In the genomic region with DNA sequence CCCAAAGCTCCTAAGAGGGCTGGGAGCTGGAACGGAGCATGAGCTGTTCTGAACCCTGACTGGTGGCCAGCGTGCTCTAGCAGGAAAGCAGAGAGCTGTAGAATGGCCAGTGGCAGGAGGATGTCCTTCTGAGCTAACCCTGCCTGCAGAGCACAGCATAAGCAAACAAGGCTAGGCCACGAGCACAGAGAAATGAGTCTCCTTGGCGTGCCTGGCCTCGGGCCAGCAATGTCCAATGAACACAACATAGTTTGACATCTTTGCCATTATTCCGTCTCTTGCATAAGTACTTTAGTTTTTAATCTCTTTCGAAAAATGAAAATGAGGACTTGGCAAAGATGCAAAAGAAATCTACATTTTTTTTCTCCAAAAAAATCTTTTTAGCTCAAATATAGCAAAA, we compare ENCODE assay signal across 26 mouse cellular contexts.
DNase-seq lines count a peak whose midpoint lies in the region; ATAC-seq and TF ChIP-seq lines count a peak whose summit lies in the region.
"Had no signal": no experiment of that assay in that cellular context is flagged by ENCODE, and none has a peak within 500 bp of the region (broad histone marks: within the 10 kb centered on the region; RNA-seq: fewer than 3 reads in every experiment).

No protein-coding gene starts in this region.

- 47% methylated on average over 7 of the region's 7 CpGs for WGBS in lung, embryonic 14.5 days
- 36% methylated on average over 7 of the region's 7 CpGs for WGBS in lung, postnatal 0 days

- no peak overlapping the region for H3K9ac ChIP-seq in lung, embryonic 14.5 days
- no peak overlapping the region for H3K9ac ChIP-seq in lung, postnatal 0 days (replicated peaks; ENCODE audit: low read depth)
- H3K9ac ChIP-seq: embryonic facial prominence, embryonic 12.5 days; embryonic facial prominence, embryonic 15.5 days; forebrain, postnatal 0 days; heart, embryonic 13.5 days; hindbrain, embryonic 14.5 days had no signal

- no peak overlapping the region for H3K4me3 ChIP-seq in lung, embryonic 14.5 days (ENCODE audit: low read depth, low read length)
- no peak overlapping the region for H3K4me3 ChIP-seq in lung, postnatal 0 days (ENCODE audit: low read depth, low read length)
- H3K4me3 ChIP-seq: embryonic facial prominence, embryonic 12.5 days; embryonic facial prominence, embryonic 15.5 days; gastrocnemius, adult 2 months; heart, adult 2 months; heart, embryonic 10.5 days; heart, embryonic 13.5 days had no signal

- TF ChIP-seq EP300 in lung, postnatal 0 days (IDR thresholded peaks at IDR 0.05) = no peak

- TF ChIP-seq CTCF in lung, embryonic 14.5 days (IDR thresholded peaks at IDR 0.05; ENCODE audit: low read depth) = no peak
- TF ChIP-seq CTCF in lung, postnatal 0 days (IDR thresholded peaks at IDR 0.05) = no peak

- no peaks in the 10 kb centered on the region for H3K36me3 ChIP-seq in lung, embryonic 14.5 days (ENCODE audit: insufficient read depth)
- H3K36me3 ChIP-seq in lung, postnatal 0 days (ENCODE audit: insufficient read depth, low read length) = no peaks in the 10 kb centered on the region
- H3K36me3 ChIP-seq: embryonic facial prominence, embryonic 12.5 days; embryonic facial prominence, embryonic 15.5 days; heart, embryonic 10.5 days; heart, embryonic 13.5 days had no signal

- no peak for ATAC-seq in lung, embryonic 14.5 days (ENCODE audit: insufficient read depth)
- ATAC-seq in lung, postnatal 0 days = no peak
- ATAC-seq: activated CD4-positive, CD25-positive, alpha-beta regulatory T cell, adult 4 months; forebrain, embryonic 14.5 days; forebrain, postnatal 0 days; hindbrain, postnatal 0 days; inflammation-experienced regulatory T-cells, adult 6 months had no signal

- no peak overlapping the region for H3K4me2 ChIP-seq in lung, embryonic 14.5 days
- no peak overlapping the region for H3K4me2 ChIP-seq in lung, postnatal 0 days (replicated peaks; ENCODE audit: low read depth, low read length)
- H3K4me2 ChIP-seq: embryonic facial prominence, embryonic 12.5 days; embryonic facial prominence, embryonic 15.5 days; heart, embryonic 13.5 days; hindbrain, embryonic 14.5 days had no signal

- no peaks in the 10 kb centered on the region for H3K9me3 ChIP-seq in lung, embryonic 14.5 days (ENCODE audit: low read depth, low read length)
- H3K9me3 ChIP-seq in lung, postnatal 0 days (ENCODE audit: low read length) = no peaks in the 10 kb centered on the region
- H3K9me3 ChIP-seq: embryonic facial prominence, embryonic 12.5 days; embryonic facial prominence, embryonic 15.5 days; heart, embryonic 10.5 days had no signal

- DNase-seq in adrenal gland, postnatal 10 days = peak; percentile 14
- no peak for DNase-seq in adrenal gland, adult (ENCODE audit: inconsistent age in 2 of 2, low spot score in 1 of 2)
- peak; percentile 24 to 38 for DNase-seq in cerebellum, postnatal 14 days
- no peak for DNase-seq in cerebellum, adult 9-10 months
- DNase-seq in lung, embryonic 14.5 days = peak; percentile 68
- no peak for DNase-seq in lung, postnatal 25 days (ENCODE audit: low spot score)
- peak; percentile 21 to 63 for DNase-seq in lung, postnatal 4 days
- DNase-seq in lung, postnatal 0 days (ENCODE audit: low spot score) = no peak
- DNase-seq: adrenal gland, postnatal 14 days; cerebellum, adult 2 months; cerebellum, postnatal 25 days; forebrain, postnatal 0 days; gastrocnemius, adult 2 months; gastrocnemius, postnatal 14 days; heart, adult 2 months; heart, postnatal 14 days; heart, postnatal 4 days had no signal

- no peaks in the 10 kb centered on the region for H3K27me3 ChIP-seq in lung, embryonic 14.5 days (ENCODE audit: insufficient read depth, low read length)
- no peaks in the 10 kb centered on the region for H3K27me3 ChIP-seq in lung, postnatal 0 days (replicated peaks; ENCODE audit: insufficient read depth, low read length)
- H3K27me3 ChIP-seq: embryonic facial prominence, embryonic 12.5 days; embryonic facial prominence, embryonic 15.5 days; heart, embryonic 13.5 days had no signal

- H3K4me1 ChIP-seq in lung, embryonic 14.5 days (ENCODE audit: insufficient read depth) = no peaks in the 10 kb centered on the region
- no peaks in the 10 kb centered on the region for H3K4me1 ChIP-seq in lung, postnatal 0 days (ENCODE audit: insufficient read depth, low read depth, low read length)

- H3K27ac ChIP-seq in lung, embryonic 14.5 days (ENCODE audit: low read depth) = no peak overlapping the region
- no peak overlapping the region for H3K27ac ChIP-seq in lung, postnatal 0 days (ENCODE audit: low read length)
- H3K27ac ChIP-seq: embryonic facial prominence, embryonic 12.5 days; embryonic facial prominence, embryonic 15.5 days; gastrocnemius, adult 2 months; heart, adult 2 months; heart, embryonic 10.5 days; heart, embryonic 13.5 days; hindbrain, embryonic 14.5 days; hindbrain, postnatal 0 days had no signal

Comparison
In these comparisons a context has a peak if more than half of its experiments do, and no peak if none do; other contexts are left out.
1. DNase-seq: peak in adrenal gland, postnatal 10 days (single experiment), cerebellum, postnatal 14 days (2 of 2), lung, embryonic 14.5 days (single experiment) and lung, postnatal 4 days (2 of 2); none in adrenal gland, adult (0 of 2), cerebellum, adult 9-10 months (single experiment), lung, postnatal 25 days (single experiment) and lung, postnatal 0 days (single experiment).